Mouse (Mus musculus) E14TG2a.4 (cell line): ENCODE results near the gene Cadps2.

Source experiments
- CTCF ChIP-seq: conservative IDR thresholded peaks from 2 replicates; pipeline ENCODE4 v1.5.1; 2014; ENCODE audit warnings: low read length
- POU5F1 ChIP-seq: IDR thresholded peaks from 2 replicates; pipeline ENCODE4 v1.6.1; 2014; ENCODE audit warnings: low read length, borderline replicate concordance

DNA sequence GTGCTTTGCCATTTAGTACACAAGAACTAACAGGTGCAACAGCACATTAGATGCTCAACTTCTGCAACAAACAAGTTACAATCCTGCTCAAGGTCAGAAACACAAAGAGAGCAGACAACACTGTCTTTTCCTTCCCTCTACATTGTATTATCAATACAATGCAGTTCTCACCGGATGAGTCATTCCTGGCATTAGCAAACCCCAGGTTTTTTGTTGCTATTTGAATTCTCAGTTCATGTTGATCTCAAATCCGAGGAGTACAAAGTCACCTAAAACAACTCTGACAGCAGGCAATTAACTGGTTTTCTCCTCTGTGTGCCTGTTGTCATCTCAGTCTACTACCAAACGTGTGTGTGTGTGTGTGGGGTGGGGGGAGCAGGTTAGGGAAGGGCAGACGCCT, 483.1 kb downstream of the Cadps2 start:
- TF ChIP-seq CTCF: no peak
- TF ChIP-seq POU5F1: no peak
